Mouse (Mus musculus) kidney, embryonic 16.5 days (tissue): ENCODE measurements around the gene Cdc42bpg. TPM values are rescaled to one million over a fixed set of nuclear protein-coding genes. Genes with fewer than 3 reads are reported as not detected.

Experiments
- ATAC-seq: fragments of 200-750 bp; cut with Nextera tagmentation; 2 replicates; pipeline ENCODE4 v1.8.0; 2017; ENCODE audit warnings: moderate TSS enrichment; ENCODE audit not compliant: low FRiP score, low TSS enrichment
- H3K27ac ChIP-seq: fragments of 300-500 bp; sonication (generic); 2 replicates; pipeline ENCODE4 v1.5.1; 2014; ENCODE audit warnings: low read length
- H3K27me3 ChIP-seq: fragments of 300-500 bp; sonication (generic); 2 replicates; pipeline ENCODE4 v1.6.1; 2014; ENCODE audit warnings: low read length, control low read depth, mixed read lengths; ENCODE audit not compliant: insufficient read depth
- H3K36me3 ChIP-seq: fragments of 300-500 bp; sonication (generic); 2 replicates; pipeline ENCODE4 v1.6.1; 2014; ENCODE audit warnings: low read length, control low read depth, mixed read lengths; ENCODE audit not compliant: insufficient read depth
- H3K4me1 ChIP-seq: fragments of 300-500 bp; sonication (generic); 2 replicates; pipeline ENCODE4 v1.6.1; 2014; ENCODE audit warnings: low read length, control low read depth, mixed read lengths; ENCODE audit not compliant: insufficient read depth
- H3K4me2 ChIP-seq: fragments of 300-500 bp; sonication (generic); replicated peaks from 2 replicates; pipeline ENCODE4 v1.6.1; 2014; ENCODE audit warnings: low read depth, low read length
- H3K4me3 ChIP-seq: fragments of 300-500 bp; sonication (generic); 2 replicates; pipeline ENCODE4 v1.5.1; 2014; ENCODE audit warnings: mild to moderate bottlenecking, low read length
- H3K9ac ChIP-seq: fragments of 300-500 bp; sonication (generic); replicated peaks from 2 replicates; pipeline ENCODE4 v1.6.1; 2014; ENCODE audit warnings: low read length
- H3K9me3 ChIP-seq: fragments of 300-500 bp; sonication (generic); 2 replicates; pipeline ENCODE4 v1.6.1; 2016; ENCODE audit warnings: low read length, control low read depth
- WGBS: fragments of 180-500 bp; shearing (Covaris S2); extraction: QIAGEN DNeasy Blood & Tissue Kit; methylation state at CpG from one replicate; pipeline ENCODE4 v1.1.7; 2014; 5-methylcytosine and 5-hydroxymethylcytosine counted together
- polyA plus RNA-seq: library from polyadenylated mRNA; unstranded; fragments of >200 nt; fragmentation: Nextera tagmentation; extraction: Ambion mirVana; gene quantifications from 2 replicates; pipeline ENCODE4 v1.2.1, GENCODE M21; 2015

The Cdc42bpg gene
- polyA plus RNA-seq, 1 experiment from 2014 or later, result 1.5 TPM

DNA sequence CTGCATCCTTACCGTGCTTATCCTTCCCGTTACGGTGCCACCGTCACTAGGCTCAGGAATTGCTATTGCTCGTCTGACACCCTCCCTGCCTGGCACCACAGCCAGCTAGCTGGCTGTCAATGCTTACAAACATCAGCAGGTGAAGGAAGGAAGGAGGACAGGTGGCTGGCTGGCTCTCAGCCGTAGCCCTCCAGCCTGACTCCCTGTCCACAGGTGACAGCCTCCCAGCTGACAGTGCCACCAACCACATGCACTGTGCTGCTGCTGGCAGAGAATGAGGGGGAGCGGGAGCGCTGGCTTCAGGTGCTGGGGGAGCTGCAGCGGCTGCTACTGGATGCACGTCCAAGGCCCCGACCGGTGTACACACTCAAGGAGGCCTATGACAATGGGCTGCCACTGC, 11.9 kb downstream of the Cdc42bpg start:
- Histone ChIP-seq H3K36me3 (peaks cover 72% of the 10 kb centered on the region), H3K9me3 (no peaks in the 10 kb centered on the region), H3K27me3 (no peaks in the 10 kb centered on the region), H3K27ac (no peak overlapping the region), H3K4me1 (no peaks in the 10 kb centered on the region), H3K4me2 (no peak overlapping the region), H3K4me3 (no peak overlapping the region), H3K9ac (no peak overlapping the region)
- ATAC-seq, result no peak
- 91% methylated on average over 12 of the region's 12 CpGs for WGBS

DNA sequence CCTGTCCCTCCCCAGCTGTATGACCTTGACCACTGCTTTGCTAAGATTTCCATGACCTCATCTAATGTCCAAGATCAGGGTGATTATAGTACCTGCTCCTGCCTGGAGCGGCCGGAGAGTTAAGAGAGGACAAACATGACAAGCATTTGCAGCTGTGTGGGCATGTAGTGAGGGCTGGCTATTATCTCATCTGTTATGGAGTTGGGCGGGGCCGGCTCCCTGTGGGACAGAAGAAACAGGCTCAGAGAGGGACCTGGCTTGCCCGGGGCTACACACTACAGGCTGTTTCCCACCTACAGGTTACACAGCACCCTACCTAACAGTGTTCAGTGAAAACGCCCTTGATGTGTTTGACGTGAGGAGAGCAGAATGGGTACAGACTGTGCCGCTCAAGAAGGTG, 15.1 kb downstream of the Cdc42bpg start:
- ATAC-seq, result 0 out of 2 replicates have a peak, but pooled peaks have one; percentile 21
- Histone ChIP-seq H3K4me3 (no peak overlapping the region), H3K27ac (no peak overlapping the region), H3K27me3 (no peaks in the 10 kb centered on the region), H3K9me3 (no peaks in the 10 kb centered on the region), H3K9ac (no peak overlapping the region), H3K4me1 (no peaks in the 10 kb centered on the region), H3K36me3 (peaks cover 56% of the 10 kb centered on the region), H3K4me2 (no peak overlapping the region)
- 78% methylated on average over 8 of the region's 8 CpGs for WGBS

DNA sequence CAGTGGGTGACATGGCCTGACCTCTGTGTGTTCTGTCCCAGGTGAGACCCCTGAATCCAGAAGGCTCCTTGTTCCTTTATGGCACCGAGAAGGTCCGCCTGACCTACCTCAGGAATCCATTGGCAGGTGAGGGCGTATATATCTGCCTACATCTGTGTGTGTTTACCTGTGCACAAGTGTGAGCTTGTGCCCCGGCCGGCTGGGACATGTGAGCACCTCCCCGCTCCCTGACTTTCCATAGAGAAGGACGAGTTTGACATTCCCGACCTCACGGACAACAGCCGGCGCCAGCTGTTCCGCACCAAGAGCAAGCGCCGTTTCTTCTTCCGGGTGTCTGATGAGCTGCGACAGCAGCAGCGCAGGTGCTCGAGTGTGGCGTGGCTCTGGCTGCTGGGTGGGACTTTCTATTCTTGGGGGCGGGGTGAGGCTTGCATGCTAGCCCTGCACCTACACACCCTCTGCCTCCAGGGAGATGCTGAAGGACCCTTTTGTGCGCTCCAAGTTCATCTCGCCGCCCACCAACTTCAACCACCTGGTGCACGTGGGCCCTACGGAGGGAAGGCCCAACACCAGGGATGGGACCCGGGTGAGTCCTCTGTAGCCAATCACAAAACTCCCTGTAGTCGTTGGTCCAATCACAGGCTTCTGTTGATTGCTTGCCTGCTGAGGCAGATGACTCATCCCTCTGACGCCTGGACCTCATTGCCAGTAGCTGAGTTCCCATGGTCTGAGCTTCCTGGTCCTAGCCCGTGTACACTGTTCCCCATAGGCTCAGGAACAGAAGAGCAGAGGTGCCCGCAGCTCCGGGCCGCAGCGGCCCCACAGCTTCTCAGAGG, 15.7 kb downstream of the Cdc42bpg start:
- 72% methylated on average over 33 of the region's 33 CpGs for WGBS
- no peaks in the 10 kb centered on the region for H3K4me1 ChIP-seq
- no peaks in the 10 kb centered on the region for H3K27me3 ChIP-seq
- H3K27ac ChIP-seq, result no peak overlapping the region
- H3K9ac ChIP-seq, result no peak overlapping the region
- peak; percentile 37; the same call in 1 of the 2 replicates for ATAC-seq
- no peak overlapping the region for H3K4me2 ChIP-seq
- H3K4me3 ChIP-seq, result no peak overlapping the region
- H3K36me3 ChIP-seq, result peaks cover 50% of the 10 kb centered on the region
- no peaks in the 10 kb centered on the region for H3K9me3 ChIP-seq

DNA sequence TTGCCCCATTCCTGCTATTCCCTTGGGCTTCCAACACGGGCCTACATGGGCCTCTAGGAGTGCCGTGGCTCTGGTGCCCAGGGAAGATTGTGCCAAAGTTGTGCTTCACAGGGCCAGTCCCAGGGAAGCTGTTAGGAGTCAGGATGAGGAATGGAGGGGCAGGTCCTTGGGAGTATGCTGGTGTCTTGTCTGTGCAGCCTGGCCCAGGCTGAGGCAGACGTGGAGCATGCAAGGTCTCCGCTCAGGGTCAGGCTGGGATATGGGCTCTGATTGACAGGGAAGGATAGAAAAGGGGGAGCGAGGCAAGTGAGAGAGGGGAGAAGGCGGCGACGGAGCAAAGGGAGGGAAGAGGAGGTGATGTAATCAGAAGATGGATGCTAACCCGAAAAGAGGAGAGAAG, 18.5 kb downstream of the Cdc42bpg start:
- Histone ChIP-seq H3K9ac (no peak overlapping the region), H3K27ac (no peak overlapping the region), H3K4me3 (no peak overlapping the region), H3K9me3 (no peaks in the 10 kb centered on the region), H3K4me2 (no peak overlapping the region), H3K36me3 (peaks cover 29% of the 10 kb centered on the region; the same call in 1 of the 2 replicates), H3K27me3 (no peaks in the 10 kb centered on the region), H3K4me1 (no peaks in the 10 kb centered on the region)
- 84% methylated on average over 9 of the region's 9 CpGs for WGBS
- ATAC-seq, result no peak

DNA sequence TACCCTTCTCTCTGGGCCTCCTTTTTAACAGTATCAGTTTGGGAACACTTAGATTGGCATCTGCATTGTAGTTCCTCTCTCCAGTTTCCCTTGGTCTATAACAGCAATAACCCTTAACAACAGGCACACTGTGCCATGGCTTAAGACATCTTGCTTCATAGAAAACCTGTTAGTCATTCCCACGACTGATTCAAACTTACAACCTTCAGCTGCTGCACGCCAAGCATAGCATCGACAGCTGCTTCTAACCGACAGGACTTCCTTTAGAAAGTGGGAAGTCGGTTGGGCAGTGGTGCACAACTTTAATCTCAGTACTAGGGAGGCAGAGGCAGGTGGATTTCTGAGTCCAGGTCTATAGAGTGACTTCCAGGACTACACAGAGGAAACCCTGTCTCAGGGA, 24.9 kb downstream of the Cdc42bpg start:
- Histone ChIP-seq H3K9ac (peak overlapping the region; percentile 68), H3K4me2 (0 out of 2 replicates have a peak overlapping the region, but pooled peaks have one; percentile 56), H3K27ac (no peak overlapping the region), H3K9me3 (no peaks in the 10 kb centered on the region), H3K27me3 (no peaks in the 10 kb centered on the region), H3K4me3 (no peak overlapping the region), H3K36me3 (no peaks in the 10 kb centered on the region), H3K4me1 (peaks cover 18% of the 10 kb centered on the region)
- no peak for ATAC-seq
- WGBS, result 56% methylated on average over 5 of the region's 5 CpGs

DNA sequence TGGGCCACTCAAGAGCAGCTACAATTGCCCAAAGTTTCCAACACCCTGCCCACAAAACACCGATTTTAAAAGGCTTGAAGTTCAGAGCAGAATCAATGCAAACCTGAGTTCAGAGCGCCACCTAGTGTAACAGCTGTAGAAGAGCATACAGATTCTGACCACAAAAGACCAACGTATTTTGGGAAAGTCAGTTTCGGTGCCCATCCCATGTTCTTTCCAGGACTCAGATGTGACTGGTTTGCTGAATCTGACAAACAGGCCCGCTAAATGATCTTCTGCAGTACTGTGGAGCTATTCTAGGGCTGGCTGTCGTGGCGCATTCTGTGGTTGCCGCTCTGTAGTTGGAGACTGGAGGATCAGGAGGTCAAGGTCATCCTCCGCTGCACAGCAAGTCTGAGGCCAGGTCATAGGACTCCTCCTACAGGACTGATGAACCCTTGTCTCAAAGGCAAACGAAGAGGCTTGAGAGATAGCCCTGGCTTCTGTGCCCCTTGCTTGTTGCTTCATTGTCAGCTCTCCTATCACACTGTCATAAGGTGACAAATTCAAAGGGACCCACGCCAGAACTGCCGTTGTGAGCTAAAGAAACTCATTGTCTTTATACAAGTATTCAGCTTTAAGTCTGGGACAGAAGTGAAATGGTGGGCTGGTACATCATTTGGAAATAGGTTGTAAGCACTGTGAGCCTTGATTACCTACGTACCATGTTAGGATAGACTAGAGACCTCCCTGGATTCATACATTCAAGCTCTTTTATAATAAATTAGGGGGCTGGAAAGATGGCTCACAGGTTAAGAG, 25.7 kb downstream of the Cdc42bpg start:
- H3K9ac ChIP-seq, result peak overlapping the region; percentile 68

DNA sequence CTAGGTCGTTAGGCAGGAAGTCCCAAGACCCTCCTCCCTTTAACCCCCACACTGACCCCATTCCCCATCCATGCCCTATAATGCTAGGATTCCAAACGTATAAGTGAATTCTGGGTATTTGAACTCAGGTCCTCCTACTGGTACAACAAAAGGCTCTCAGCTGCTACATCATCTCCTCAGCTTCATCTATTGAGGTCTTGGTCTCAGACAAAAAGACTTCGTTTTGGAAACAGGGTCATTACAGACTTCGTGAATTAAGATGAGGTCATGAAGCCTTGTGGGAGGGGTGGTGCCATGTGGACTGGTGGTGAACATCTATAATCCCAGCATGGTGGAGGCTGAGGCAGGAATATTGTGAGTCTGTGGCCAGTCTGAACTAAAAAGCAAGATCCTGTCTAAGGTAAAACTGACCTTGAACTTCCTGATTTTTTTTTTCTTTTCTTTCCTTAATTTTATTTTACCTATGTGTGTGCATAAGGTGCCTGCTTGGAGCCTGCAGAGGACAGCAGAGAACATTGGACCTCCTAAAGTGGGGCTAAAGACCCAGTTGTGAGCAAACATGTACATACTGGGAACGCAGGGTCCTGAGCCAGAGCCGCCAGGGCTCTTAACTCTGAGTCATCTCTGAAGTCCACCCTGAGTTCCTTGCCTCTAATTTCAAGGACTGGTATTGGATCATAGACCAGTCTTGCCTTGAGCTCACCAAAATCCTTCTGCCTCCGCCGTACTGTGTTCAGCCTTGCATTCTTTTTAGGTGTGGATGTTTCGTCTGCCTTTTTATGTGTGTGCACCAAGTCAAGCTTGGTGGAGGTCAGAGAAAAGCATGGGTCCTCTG, 27.7 kb downstream of the Cdc42bpg start:
- H3K4me1 ChIP-seq, result peaks cover 31% of the 10 kb centered on the region
- H3K4me3 ChIP-seq, result peak overlapping the region; percentile 87
- no peaks in the 10 kb centered on the region for H3K9me3 ChIP-seq
- peak overlapping the region; percentile 94 for H3K4me2 ChIP-seq
- peaks cover 22% of the 10 kb centered on the region for H3K36me3 ChIP-seq
- H3K27me3 ChIP-seq, result no peaks in the 10 kb centered on the region
- ATAC-seq, result peak; percentile 12
- WGBS, result 56% methylated on average over 9 of the region's 9 CpGs
- peak overlapping the region; percentile 64 for H3K9ac ChIP-seq
- peak overlapping the region; percentile 82 for H3K27ac ChIP-seq

More for the DNA sequence above, 25.7 kb downstream of the Cdc42bpg start:
- Histone ChIP-seq H3K27me3 (no peaks in the 10 kb centered on the region), H3K4me3 (peak overlapping the region; percentile 23), H3K9me3 (no peaks in the 10 kb centered on the region), H3K27ac (no peak overlapping the region), H3K36me3 (peaks cover 2% of the 10 kb centered on the region; the same call in 1 of the 2 replicates), H3K4me2 (peak overlapping the region; percentile 56), H3K4me1 (peaks cover 26% of the 10 kb centered on the region)
- WGBS, result 19% methylated on average over 13 of the region's 13 CpGs
- no peak for ATAC-seq

DNA sequence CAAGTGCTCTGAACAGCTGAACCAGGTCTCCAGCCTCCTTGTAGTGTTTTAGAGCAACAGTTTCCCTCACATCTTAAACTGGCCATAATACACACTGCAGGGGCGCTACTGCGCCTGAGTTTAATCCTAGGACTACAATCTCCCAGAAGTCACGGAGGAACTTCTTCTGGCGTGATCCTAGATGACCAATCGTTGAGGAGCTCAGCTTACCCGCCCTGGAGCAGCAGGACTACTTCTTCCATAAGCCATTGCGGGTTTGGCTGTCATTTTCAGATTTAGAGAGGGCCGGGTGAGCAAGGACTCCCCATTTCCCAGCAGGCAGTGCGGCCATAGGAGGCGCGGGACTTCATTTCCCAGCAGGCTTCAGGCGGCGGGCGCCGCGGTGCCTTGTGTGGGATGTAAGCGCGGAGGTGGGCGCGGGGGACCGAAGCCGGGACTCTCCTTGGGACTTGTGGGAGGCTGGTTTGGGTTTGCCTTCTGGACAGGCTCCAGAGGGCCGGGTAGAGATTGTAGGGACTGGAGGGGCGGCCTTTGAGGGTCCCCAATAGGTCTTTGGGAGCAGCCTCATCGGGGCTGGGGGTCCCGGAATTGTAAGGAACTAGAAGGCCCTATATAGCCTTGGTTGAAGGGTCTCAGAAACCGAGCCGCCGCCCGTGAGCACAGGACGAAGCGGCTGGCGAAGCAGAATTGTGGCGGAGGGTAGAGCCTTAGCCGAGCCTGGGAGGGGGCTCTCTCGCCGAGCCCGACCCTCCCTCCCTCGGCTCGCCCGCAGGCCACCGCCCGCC, 28.6 kb downstream of the Cdc42bpg start, which contains the start of gene Men1:
Men1 (plus strand) TSS at position 307 of the 785 bp plus-strand sequence.
- peak; percentile 93 for ATAC-seq
- WGBS, result under 1% methylated on average over 40 of the region's 43 CpGs

More for the DNA sequence above, 28.6 kb downstream of the Cdc42bpg start, which contains the start of gene Men1:
- Histone ChIP-seq H3K9ac (peak within 1 kb of the TSS; percentile 85), H3K4me3 (peak within 1 kb of the TSS; percentile 87), H3K27ac (peak within 1 kb of the TSS; percentile 82), H3K27me3 (no peaks in the 10 kb centered on the region), H3K9me3 (no peaks in the 10 kb centered on the region), H3K36me3 (peaks cover 31% of the 10 kb centered on the region), H3K4me1 (peaks cover 39% of the 10 kb centered on the region), H3K4me2 (peak within 1 kb of the TSS; percentile 94)
